Mouse (Mus musculus) midbrain, embryonic 13.5 days (tissue): ENCODE data around the gene Sgms1. TPM values are rescaled to one million over a fixed set of nuclear protein-coding genes. Genes with fewer than 3 reads are reported as not detected.

Experiments
- ATAC-seq: fragments of 200-750 bp; cut with Nextera tagmentation; 2 replicates; pipeline ENCODE4 v1.8.0; 2017; ENCODE audit warnings: mild to moderate bottlenecking, moderate TSS enrichment, moderate library complexity
- H3K27ac ChIP-seq: fragments of 300-500 bp; sonication (generic); 2 replicates; pipeline ENCODE4 v1.5.1; 2015; ENCODE audit warnings: inconsistent platforms, mild to moderate bottlenecking, moderate library complexity
- H3K27me3 ChIP-seq: fragments of 300-500 bp; sonication (generic); 2 replicates; pipeline ENCODE4 v1.6.1; 2015; ENCODE audit warnings: mild to moderate bottlenecking, inconsistent platforms
- H3K36me3 ChIP-seq: fragments of 300-500 bp; sonication (generic); 2 replicates; pipeline ENCODE4 v1.6.1; 2015; ENCODE audit warnings: mild to moderate bottlenecking, inconsistent platforms
- H3K4me1 ChIP-seq: fragments of 300-500 bp; sonication (generic); replicated peaks from 2 replicates; pipeline ENCODE4 v1.6.1; 2015; ENCODE audit warnings: inconsistent platforms
- H3K4me2 ChIP-seq: fragments of 300-500 bp; sonication (generic); replicated peaks from 2 replicates; pipeline ENCODE4 v1.6.1; 2015; ENCODE audit warnings: moderate library complexity, mild to moderate bottlenecking, inconsistent platforms
- H3K4me3 ChIP-seq: fragments of 300-500 bp; sonication (generic); replicated peaks from 2 replicates; pipeline ENCODE4 v1.5.1; 2015; ENCODE audit warnings: mild to moderate bottlenecking, inconsistent platforms
- H3K9ac ChIP-seq: fragments of 300-500 bp; sonication (generic); replicated peaks from 2 replicates; pipeline ENCODE4 v1.6.1; 2015; ENCODE audit warnings: mild to moderate bottlenecking, inconsistent platforms
- H3K9me3 ChIP-seq: fragments of 300-500 bp; sonication (generic); 2 replicates; pipeline ENCODE4 v1.6.1; 2016; ENCODE audit warnings: mild to moderate bottlenecking, inconsistent platforms
- WGBS: fragments of 180-500 bp; shearing (Covaris S2); methylation state at CpG from one replicate; pipeline ENCODE4 v1.1.7; 2015; 5-methylcytosine and 5-hydroxymethylcytosine counted together
- polyA plus RNA-seq: library from polyadenylated mRNA; unstranded; fragments of >200 nt; fragmentation: Nextera tagmentation; extraction: Ambion mirVana; gene quantifications from 2 replicates; pipeline ENCODE4 v1.2.1, GENCODE M21; 2015

The Sgms1 gene
- polyA plus RNA-seq, 1 experiment from 2014 or later = 12.7 TPM

DNA sequence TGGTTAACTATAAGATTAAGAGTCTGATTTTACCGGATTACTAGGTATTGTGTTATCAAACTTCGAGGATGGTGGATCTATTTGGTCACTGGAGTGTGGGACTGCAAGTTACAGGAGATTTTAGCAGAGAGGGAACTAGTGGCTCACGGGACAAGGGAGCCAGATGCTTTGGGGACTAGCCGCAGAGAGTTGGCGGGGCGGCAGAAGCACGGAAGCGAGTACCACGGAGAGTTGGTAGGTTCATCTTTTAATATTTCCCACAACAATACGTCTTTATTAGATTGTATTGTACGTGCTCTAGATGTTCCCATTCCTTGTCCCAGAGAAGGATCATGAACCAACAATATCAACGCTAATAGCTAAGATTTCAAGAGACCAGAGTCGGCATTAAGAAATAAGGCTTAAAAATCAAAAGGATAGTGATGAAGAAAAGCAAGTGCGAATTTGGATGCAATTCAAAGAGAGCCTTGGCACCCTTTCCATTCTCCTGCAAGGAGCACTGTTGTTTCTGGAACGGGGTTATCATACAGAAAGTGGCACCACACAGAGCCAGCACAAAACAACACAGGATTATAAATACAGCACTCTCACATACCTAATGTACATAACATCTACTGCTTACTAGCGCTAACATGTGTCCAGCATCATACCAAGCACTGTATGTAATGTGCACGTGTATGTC lies 56.6 kb downstream of the Sgms1 start:
- no peaks in the 10 kb centered on the region for H3K9me3 ChIP-seq
- H3K4me1 ChIP-seq = no peaks in the 10 kb centered on the region
- no peaks in the 10 kb centered on the region for H3K27me3 ChIP-seq
- no peaks in the 10 kb centered on the region for H3K36me3 ChIP-seq
- 94% methylated on average over 17 of the region's 17 CpGs for WGBS
- no peak overlapping the region for H3K4me2 ChIP-seq
- no peak for ATAC-seq
- no peak overlapping the region for H3K9ac ChIP-seq
- no peak overlapping the region for H3K27ac ChIP-seq
- H3K4me3 ChIP-seq = no peak overlapping the region

- H3K4me2 ChIP-seq = no peak overlapping the region
- H3K36me3 ChIP-seq = no peaks in the 10 kb centered on the region
- H3K9ac ChIP-seq = no peak overlapping the region
- 93% methylated on average over 3 of the region's 3 CpGs for WGBS
- H3K4me3 ChIP-seq = no peak overlapping the region
- no peaks in the 10 kb centered on the region for H3K27me3 ChIP-seq
- H3K27ac ChIP-seq = no peak overlapping the region
- H3K9me3 ChIP-seq = no peaks in the 10 kb centered on the region
- H3K4me1 ChIP-seq = no peaks in the 10 kb centered on the region
- ATAC-seq = no peak
Measured at GRCm38 (mm10) chr19:32330231-32330630, 59.3 kb downstream of the Sgms1 start.

- 92% methylated on average over 5 of the region's 5 CpGs for WGBS
- H3K4me3 ChIP-seq = no peak overlapping the region
- no peak for ATAC-seq
- no peaks in the 10 kb centered on the region for H3K36me3 ChIP-seq
- H3K9me3 ChIP-seq = no peaks in the 10 kb centered on the region
- no peak overlapping the region for H3K4me2 ChIP-seq
- no peaks in the 10 kb centered on the region for H3K27me3 ChIP-seq
- H3K4me1 ChIP-seq = no peaks in the 10 kb centered on the region
- H3K9ac ChIP-seq = no peak overlapping the region
- H3K27ac ChIP-seq = no peak overlapping the region
Measured at GRCm38 (mm10) chr19:32329511-32329910, 60.0 kb downstream of the Sgms1 start.

- no peaks in the 10 kb centered on the region for H3K36me3 ChIP-seq
- no peak overlapping the region for H3K9ac ChIP-seq
- no peaks in the 10 kb centered on the region for H3K9me3 ChIP-seq
- no peak for ATAC-seq
- no peak overlapping the region for H3K4me2 ChIP-seq
- no peak overlapping the region for H3K27ac ChIP-seq
- H3K4me3 ChIP-seq = no peak overlapping the region
- H3K27me3 ChIP-seq = no peaks in the 10 kb centered on the region
- WGBS = 43% methylated on average over 2 of the region's 2 CpGs
- H3K4me1 ChIP-seq = no peaks in the 10 kb centered on the region
Measured at GRCm38 (mm10) chr19:32328089-32328828, 61.3 kb downstream of the Sgms1 start.

- Histone ChIP-seq H3K4me2 (no peak overlapping the region), H3K9me3 (no peaks in the 10 kb centered on the region), H3K4me1 (peaks cover 10% of the 10 kb centered on the region; the same call in 1 of the 2 replicates), H3K27me3 (no peaks in the 10 kb centered on the region), H3K4me3 (no peak overlapping the region), H3K36me3 (no peaks in the 10 kb centered on the region), H3K9ac (no peak overlapping the region), H3K27ac (no peak overlapping the region)
- WGBS = 75% methylated on average over 4 of the region's 4 CpGs
- ATAC-seq = no peak
Measured at GRCm38 (mm10) chr19:32326621-32327021, 62.9 kb downstream of the Sgms1 start.

- no peak for ATAC-seq
- H3K4me1 ChIP-seq = peaks cover 10% of the 10 kb centered on the region; the same call in 1 of the 2 replicates
- H3K4me2 ChIP-seq = no peak overlapping the region
- H3K36me3 ChIP-seq = no peaks in the 10 kb centered on the region
- no peaks in the 10 kb centered on the region for H3K27me3 ChIP-seq
- H3K9me3 ChIP-seq = no peaks in the 10 kb centered on the region
- H3K4me3 ChIP-seq = no peak overlapping the region
- no peak overlapping the region for H3K9ac ChIP-seq
- WGBS = 89% methylated on average over 3 of the region's 3 CpGs
- H3K27ac ChIP-seq = no peak overlapping the region
Measured at GRCm38 (mm10) chr19:32326156-32326555, 63.4 kb downstream of the Sgms1 start.

DNA sequence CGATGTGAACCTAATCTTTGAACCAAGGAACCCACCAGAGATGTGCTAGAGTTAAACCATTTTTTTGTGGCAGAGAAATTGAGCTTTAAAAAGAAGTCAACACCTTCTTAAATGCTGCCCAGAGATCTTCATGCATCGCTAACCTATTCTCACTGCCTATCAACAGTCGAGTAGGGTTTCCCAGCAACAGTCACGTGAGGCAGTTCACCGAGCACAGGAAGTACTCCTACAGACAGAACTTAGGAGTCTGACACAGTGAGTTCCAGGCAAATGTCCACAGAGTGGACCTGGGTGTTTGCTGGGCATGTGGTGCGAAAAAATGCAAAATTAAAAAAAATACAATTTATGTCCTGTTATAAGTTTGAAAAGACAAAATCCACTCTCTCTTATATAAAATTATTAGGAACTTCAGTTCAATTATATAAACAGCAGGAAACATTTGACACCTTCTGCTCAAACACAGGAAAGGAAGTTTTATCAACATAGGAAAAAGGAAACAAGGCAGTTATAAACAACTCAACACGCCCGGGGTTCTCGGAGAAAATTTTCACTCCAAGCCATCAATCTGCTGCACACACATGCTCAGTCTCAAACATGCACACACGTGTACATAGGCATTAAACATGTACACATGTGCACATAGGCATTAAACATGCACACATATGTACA lies 64.3 kb downstream of the Sgms1 start:
- no peak overlapping the region for H3K4me2 ChIP-seq
- peaks cover 10% of the 10 kb centered on the region; the same call in 1 of the 2 replicates for H3K4me1 ChIP-seq
- H3K36me3 ChIP-seq = no peaks in the 10 kb centered on the region
- no peaks in the 10 kb centered on the region for H3K27me3 ChIP-seq
- no peak overlapping the region for H3K27ac ChIP-seq
- H3K9ac ChIP-seq = no peak overlapping the region
- WGBS = 68% methylated on average over 10 of the region's 10 CpGs
- H3K9me3 ChIP-seq = no peaks in the 10 kb centered on the region
- no peak for ATAC-seq
- H3K4me3 ChIP-seq = no peak overlapping the region

- H3K4me3 ChIP-seq = no peak overlapping the region
- no peaks in the 10 kb centered on the region for H3K9me3 ChIP-seq
- H3K27me3 ChIP-seq = no peaks in the 10 kb centered on the region
- 88% methylated on average over 1 of the region's 1 CpGs for WGBS
- H3K4me1 ChIP-seq = peaks cover 10% of the 10 kb centered on the region; the same call in 1 of the 2 replicates
- no peak overlapping the region for H3K4me2 ChIP-seq
- no peak for ATAC-seq
- H3K27ac ChIP-seq = no peak overlapping the region
- no peak overlapping the region for H3K9ac ChIP-seq
- H3K36me3 ChIP-seq = no peaks in the 10 kb centered on the region
Measured at GRCm38 (mm10) chr19:32324550-32324949, 65.0 kb downstream of the Sgms1 start.

- H3K9ac ChIP-seq = no peak overlapping the region
- H3K4me1 ChIP-seq = peaks cover 10% of the 10 kb centered on the region; the same call in 1 of the 2 replicates
- H3K4me2 ChIP-seq = no peak overlapping the region
- H3K27me3 ChIP-seq = no peaks in the 10 kb centered on the region
- H3K4me3 ChIP-seq = no peak overlapping the region
- no peak for ATAC-seq
- H3K27ac ChIP-seq = no peak overlapping the region
- 79% methylated on average over 11 of the region's 11 CpGs for WGBS
- H3K36me3 ChIP-seq = no peaks in the 10 kb centered on the region
- H3K9me3 ChIP-seq = no peaks in the 10 kb centered on the region
Measured at GRCm38 (mm10) chr19:32323070-32323469, 66.4 kb downstream of the Sgms1 start.

DNA sequence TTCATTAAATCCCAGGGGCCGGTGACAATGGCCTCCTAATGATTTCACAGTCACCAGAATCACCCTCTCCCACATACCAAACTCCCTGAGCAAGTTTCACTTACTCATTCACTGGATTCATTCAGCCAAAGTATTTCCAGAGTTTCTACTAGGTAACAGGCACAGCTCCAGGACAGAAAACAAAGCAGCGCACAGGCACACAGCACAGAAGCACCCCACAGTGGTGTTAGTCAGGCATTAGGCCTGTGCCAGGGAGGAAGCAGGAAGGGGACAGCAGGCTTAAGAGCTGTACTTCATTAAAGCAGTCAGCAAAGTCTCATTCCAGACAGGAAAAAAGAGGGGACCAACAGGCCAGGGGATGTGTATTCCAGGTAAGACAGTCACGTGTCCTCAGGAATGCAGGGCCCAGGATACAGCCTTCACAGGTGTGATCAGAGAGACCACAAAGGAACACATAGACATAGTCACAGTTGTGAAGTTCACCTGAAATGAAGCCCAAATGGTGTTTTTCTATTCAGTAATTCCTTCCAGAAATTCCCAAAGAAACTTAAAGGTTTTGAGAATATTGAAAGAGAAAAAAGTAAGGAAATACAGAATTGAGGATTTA lies 67.0 kb downstream of the Sgms1 start:
- H3K27ac ChIP-seq = no peak overlapping the region; the same call in 1 of the 2 replicates

GRCm38 (mm10) chr19:32320366-32320666 lies 69.2 kb downstream of the Sgms1 start:
- no peak overlapping the region for H3K4me3 ChIP-seq
- no peak overlapping the region for H3K4me2 ChIP-seq
- 53% methylated on average over 4 of the region's 4 CpGs for WGBS
- peaks cover 10% of the 10 kb centered on the region; the same call in 1 of the 2 replicates for H3K4me1 ChIP-seq
- H3K27me3 ChIP-seq = no peaks in the 10 kb centered on the region
- H3K9me3 ChIP-seq = no peaks in the 10 kb centered on the region
- no peak for ATAC-seq
- H3K9ac ChIP-seq = no peak overlapping the region
- H3K27ac ChIP-seq = no peak overlapping the region
- no peaks in the 10 kb centered on the region for H3K36me3 ChIP-seq

More for the DNA sequence above, 67.0 kb downstream of the Sgms1 start:
- ATAC-seq = peak; percentile 68
- Histone ChIP-seq H3K27me3 (no peaks in the 10 kb centered on the region), H3K4me1 (peaks cover 10% of the 10 kb centered on the region; the same call in 1 of the 2 replicates), H3K9ac (no peak overlapping the region), H3K4me2 (no peak overlapping the region), H3K9me3 (no peaks in the 10 kb centered on the region), H3K36me3 (no peaks in the 10 kb centered on the region), H3K4me3 (no peak overlapping the region)
- 30% methylated on average over 3 of the region's 3 CpGs for WGBS
